Mouse (Mus musculus) stomach, embryonic 15.5 days (tissue): ENCODE data around the gene Ltbp2. TPM values are rescaled to one million over a fixed set of nuclear protein-coding genes. Genes with fewer than 3 reads are reported as not detected.
A peak's percentile ranks its signal among the peaks of the same experiment; 100 is the strongest.

Experiments
- ATAC-seq: fragments of 200-750 bp; cut with Nextera tagmentation; 2 replicates; pipeline ENCODE4 v1.8.0; 2017; ENCODE audit warnings: low read depth, moderate number of reproducible peaks, moderate TSS enrichment; ENCODE audit not compliant: insufficient read depth, low FRiP score
- H3K27ac ChIP-seq: fragments of 300-500 bp; sonication (generic); 2 replicates; pipeline ENCODE4 v1.5.1; 2015; ENCODE audit warnings: mild to moderate bottlenecking, inconsistent platforms
- H3K27me3 ChIP-seq: fragments of 300-500 bp; sonication (generic); replicated peaks from 2 replicates; pipeline ENCODE4 v1.6.1; 2015; ENCODE audit warnings: inconsistent platforms
- H3K36me3 ChIP-seq: fragments of 300-500 bp; sonication (generic); 2 replicates; pipeline ENCODE4 v1.6.1; 2015; ENCODE audit warnings: inconsistent platforms
- H3K4me1 ChIP-seq: fragments of 300-500 bp; sonication (generic); 2 replicates; pipeline ENCODE4 v1.6.1; 2015; ENCODE audit warnings: inconsistent platforms
- H3K4me2 ChIP-seq: fragments of 300-500 bp; sonication (generic); 2 replicates; pipeline ENCODE4 v1.6.1; 2015; ENCODE audit warnings: mild to moderate bottlenecking, inconsistent platforms
- H3K4me3 ChIP-seq: fragments of 300-500 bp; sonication (generic); replicated peaks from 2 replicates; pipeline ENCODE4 v1.5.1; 2015; ENCODE audit warnings: inconsistent platforms
- H3K9ac ChIP-seq: fragments of 300-500 bp; sonication (generic); 2 replicates; pipeline ENCODE4 v1.6.1; 2015; ENCODE audit warnings: inconsistent platforms
- H3K9me3 ChIP-seq: fragments of 300-500 bp; sonication (generic); 2 replicates; pipeline ENCODE4 v1.6.1; 2016; ENCODE audit warnings: inconsistent platforms
- WGBS: fragments of 180-500 bp; shearing (Covaris S2); methylation state at CpG from one replicate; pipeline ENCODE4 v1.1.7; 2015; 5-methylcytosine and 5-hydroxymethylcytosine counted together
- polyA plus RNA-seq: library from polyadenylated mRNA; unstranded; fragments of >200 nt; fragmentation: Nextera tagmentation; extraction: Ambion mirVana; gene quantifications from 2 replicates; pipeline ENCODE4 v1.2.1, GENCODE M21; 2015

The Ltbp2 gene
- 0.75 and 1.2 TPM in 2 replicates for polyA plus RNA-seq

DNA sequence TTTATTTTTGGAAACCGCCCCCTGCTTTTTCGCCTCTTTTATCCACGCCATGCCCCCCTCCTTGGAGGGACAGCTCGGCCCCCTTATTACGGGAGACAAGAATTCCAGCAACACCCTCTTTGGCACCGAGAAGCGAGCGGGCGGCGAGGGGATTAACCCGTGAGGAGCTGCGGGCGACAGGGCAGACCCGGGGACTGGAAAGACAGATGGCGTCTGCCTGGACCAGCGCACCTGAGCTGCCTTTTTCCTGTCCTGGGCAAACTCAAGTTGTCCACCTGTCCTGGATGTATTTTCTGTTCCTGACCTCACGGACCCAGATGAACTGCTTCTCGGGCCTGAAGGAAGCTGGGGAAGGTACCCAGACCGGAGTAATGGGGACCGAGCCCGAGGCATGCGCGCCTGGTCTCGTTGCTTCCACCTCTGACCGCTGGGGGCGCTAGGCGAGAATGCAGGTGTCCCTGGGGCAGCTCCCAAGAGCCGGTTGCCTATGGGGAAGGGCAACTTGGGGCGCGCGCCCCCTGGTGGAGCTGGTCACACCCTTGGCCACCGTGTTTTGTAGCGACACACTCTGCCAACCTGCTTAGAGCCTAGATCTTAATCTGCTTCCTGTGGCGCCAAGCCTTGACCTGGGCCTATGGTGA is at the start of gene Ltbp2:
Gene Ltbp2 (minus strand): TSS at position 52 of the 641 bp plus-strand sequence.
- Histone ChIP-seq H3K4me3 (peak within 1 kb of the TSS; percentile 37), H3K9me3 (no peaks in the 10 kb centered on the region), H3K9ac (no peak within 1 kb of the TSS), H3K27ac (no peak within 1 kb of the TSS), H3K36me3 (no peaks in the 10 kb centered on the region), H3K4me2 (peak within 1 kb of the TSS; percentile 66), H3K27me3 (peaks cover 48% of the 10 kb centered on the region), H3K4me1 (peaks cover 11% of the 10 kb centered on the region)
- ATAC-seq = peak; percentile 81; the same call in 1 of the 2 replicates
- whole genome bisulfite sequencing = 2% methylated on average over 34 of the region's 34 CpGs

DNA sequence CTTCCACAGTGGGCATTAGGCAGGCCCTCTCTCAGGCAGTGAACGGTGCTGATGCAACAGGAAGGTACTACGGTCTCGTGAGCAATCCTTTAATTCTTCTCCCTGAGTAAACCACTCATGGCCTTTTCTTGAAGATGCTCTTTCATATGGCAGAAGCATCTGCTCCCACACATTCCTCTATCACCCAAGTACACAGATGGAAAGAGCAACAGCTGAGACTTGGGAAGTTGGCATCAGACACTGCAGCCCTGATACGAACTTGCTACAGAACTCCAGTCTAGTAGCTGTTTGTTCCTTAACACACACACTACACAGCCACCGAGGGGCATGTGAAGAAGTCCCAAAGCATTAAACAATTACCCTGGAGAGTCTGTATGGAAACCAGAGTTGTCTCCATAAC is 48.0 kb upstream of the Ltbp2 start:
- no peak for ATAC-seq
- Histone ChIP-seq H3K27me3 (no peaks in the 10 kb centered on the region), H3K4me3 (no peak overlapping the region), H3K4me2 (no peak overlapping the region), H3K9me3 (no peaks in the 10 kb centered on the region), H3K36me3 (peaks cover 27% of the 10 kb centered on the region), H3K4me1 (no peaks in the 10 kb centered on the region), H3K27ac (no peak overlapping the region), H3K9ac (no peak overlapping the region)
- 86% methylated on average over 5 of the region's 5 CpGs for WGBS

DNA sequence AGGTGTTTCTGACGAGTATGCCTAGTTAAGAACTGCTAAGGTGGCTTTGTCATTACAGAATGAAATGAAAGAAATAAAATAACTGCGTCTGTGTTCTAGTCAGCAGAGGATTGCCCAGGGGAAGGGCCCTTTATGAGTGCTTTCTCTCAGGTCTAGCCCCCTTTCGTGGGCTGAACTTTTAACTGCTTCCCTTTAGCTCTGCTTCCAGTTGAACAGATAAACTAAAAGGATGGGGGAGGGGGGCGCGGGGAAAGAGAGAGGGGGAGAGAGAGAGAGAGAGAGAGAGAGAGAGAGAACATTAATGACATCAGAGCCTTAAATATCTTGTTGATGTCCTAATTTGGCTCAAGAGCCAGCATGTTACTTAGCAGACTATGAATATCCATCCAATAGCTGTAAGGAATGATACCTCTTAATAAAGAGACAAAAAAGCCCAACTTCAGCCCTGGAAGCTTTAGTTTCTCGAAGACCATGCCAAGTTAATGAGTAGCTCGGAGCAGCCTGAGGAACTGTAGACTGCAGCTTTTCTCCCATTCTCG is 45.6 kb upstream of the Ltbp2 start:
- Histone ChIP-seq H3K4me2 (no peak overlapping the region), H3K4me1 (no peaks in the 10 kb centered on the region), H3K9ac (no peak overlapping the region), H3K9me3 (no peaks in the 10 kb centered on the region), H3K36me3 (peaks cover 30% of the 10 kb centered on the region), H3K27ac (no peak overlapping the region), H3K27me3 (no peaks in the 10 kb centered on the region), H3K4me3 (no peak overlapping the region)
- ATAC-seq = no peak
- WGBS = 76% methylated on average over 8 of the region's 8 CpGs

DNA sequence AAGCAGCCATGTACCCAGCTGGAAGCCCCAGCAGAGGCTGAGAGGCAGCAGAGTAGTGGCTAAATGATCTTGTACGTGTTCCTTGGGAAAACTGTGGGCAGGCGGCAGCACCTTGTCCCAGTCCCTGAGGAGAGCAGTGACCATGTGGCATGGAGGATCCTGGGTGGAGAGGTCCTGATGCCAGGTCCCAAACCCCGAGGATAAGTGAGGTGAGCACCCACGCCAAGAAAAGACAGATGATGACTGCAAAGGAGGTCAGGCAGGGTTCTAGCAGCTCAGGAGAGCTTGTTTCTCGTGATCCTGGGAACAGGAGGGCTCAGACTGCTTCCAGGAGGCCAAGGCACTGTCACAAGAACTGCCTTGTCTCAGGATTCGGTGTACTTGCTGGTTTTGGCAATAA is 42.5 kb upstream of the Ltbp2 start:
- peaks cover 28% of the 10 kb centered on the region for H3K36me3 ChIP-seq
- WGBS = 76% methylated on average over 6 of the region's 6 CpGs

DNA sequence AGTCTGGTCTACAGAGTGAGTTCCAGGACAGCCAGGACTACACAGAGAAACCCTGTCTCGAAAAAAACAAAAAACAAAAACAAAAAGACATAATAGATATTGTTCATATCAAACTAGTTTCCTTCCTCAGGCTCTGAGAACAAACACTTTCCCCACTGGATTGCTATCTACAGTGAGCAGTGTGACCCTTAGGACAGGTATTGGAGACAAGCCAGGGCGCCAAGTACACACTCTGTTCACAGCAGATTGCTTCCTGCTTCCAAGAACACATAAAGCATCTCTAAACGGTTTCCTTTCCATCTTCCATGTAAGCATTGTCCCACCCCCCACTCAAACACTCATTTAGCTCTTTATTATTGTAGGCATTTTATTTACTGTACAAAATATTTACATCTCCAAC is 41.5 kb upstream of the Ltbp2 start:
- 73% methylated on average over 3 of the region's 3 CpGs for WGBS
- no peaks in the 10 kb centered on the region for H3K9me3 ChIP-seq
- H3K4me1 ChIP-seq = no peaks in the 10 kb centered on the region
- ATAC-seq = no peak
- no peaks in the 10 kb centered on the region for H3K27me3 ChIP-seq
- no peak overlapping the region for H3K4me3 ChIP-seq
- H3K9ac ChIP-seq = no peak overlapping the region
- peaks cover 24% of the 10 kb centered on the region for H3K36me3 ChIP-seq
- no peak overlapping the region for H3K27ac ChIP-seq
- H3K4me2 ChIP-seq = no peak overlapping the region

More for the DNA sequence above, 42.5 kb upstream of the Ltbp2 start:
- Histone ChIP-seq H3K4me2 (no peak overlapping the region), H3K9me3 (no peaks in the 10 kb centered on the region), H3K27me3 (no peaks in the 10 kb centered on the region), H3K27ac (no peak overlapping the region), H3K4me3 (no peak overlapping the region), H3K9ac (no peak overlapping the region), H3K4me1 (no peaks in the 10 kb centered on the region)
- ATAC-seq = no peak

DNA sequence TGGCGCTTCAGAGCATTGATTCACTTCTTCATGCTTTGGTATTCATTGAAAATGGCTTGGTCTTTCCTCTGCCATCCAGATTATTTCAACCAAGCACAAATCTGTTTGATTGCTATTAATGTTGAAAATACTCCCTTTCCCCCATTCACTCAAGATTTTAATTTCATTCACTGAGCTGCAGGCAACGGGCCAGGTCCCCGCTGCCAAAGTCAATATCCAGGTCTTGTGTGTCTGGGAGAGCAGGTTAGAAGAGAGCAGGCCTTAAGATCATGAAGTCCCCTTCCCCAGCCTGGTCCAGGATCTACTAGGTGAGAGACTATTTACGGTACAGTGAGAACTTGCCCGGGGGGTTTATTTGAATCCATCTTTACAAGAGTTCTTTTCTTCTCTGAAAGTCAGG is 38.6 kb upstream of the Ltbp2 start:
- Histone ChIP-seq H3K4me2 (no peak overlapping the region), H3K4me1 (no peaks in the 10 kb centered on the region), H3K4me3 (no peak overlapping the region), H3K36me3 (peaks cover 12% of the 10 kb centered on the region), H3K9ac (no peak overlapping the region), H3K9me3 (no peaks in the 10 kb centered on the region), H3K27me3 (no peaks in the 10 kb centered on the region), H3K27ac (no peak overlapping the region)
- no peak for ATAC-seq
- 87% methylated on average over 5 of the region's 5 CpGs for WGBS

DNA sequence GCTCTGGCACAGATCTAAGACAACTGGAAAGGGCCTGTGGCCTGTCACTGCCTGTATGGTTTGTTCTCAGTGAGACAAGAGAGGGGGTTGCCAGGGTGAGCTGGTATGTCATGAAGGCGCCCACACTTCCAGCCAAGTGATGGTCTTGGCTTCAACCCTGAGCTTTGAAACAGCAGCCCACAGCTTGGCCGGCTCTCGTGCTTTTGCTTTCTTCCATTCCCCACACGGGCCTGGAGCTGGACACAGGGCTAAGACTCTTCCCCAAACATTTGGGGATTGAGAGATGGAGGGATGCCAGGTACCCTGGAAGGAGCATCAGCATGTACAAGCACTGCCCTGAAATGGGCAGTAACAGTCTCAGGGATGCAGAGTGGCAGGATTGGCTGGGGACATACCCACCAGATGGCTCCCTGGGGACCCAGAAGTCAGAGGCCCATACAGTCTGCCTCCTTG is 36.3 kb upstream of the Ltbp2 start:
- 74% methylated on average over 4 of the region's 4 CpGs for WGBS
- no peak for ATAC-seq

DNA sequence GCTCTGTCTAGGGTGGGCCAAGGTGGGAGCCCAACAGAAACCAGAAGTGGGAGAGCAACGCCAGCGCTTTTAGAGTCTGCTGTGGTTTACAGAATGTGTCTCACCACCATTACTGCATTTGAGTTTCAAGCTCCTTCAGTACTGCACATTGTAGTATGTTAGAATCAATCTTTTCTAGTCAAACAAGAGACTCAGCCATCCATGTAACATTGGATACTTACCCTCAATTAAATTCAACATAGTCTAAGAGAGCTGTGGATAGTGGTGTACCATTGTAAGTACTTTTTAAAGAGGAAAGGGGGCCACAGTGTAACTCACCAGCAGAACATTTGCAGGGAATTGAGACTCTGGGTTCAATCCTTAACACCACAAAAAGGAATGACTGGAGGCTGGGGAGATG is 35.3 kb upstream of the Ltbp2 start:
- no peaks in the 10 kb centered on the region for H3K27me3 ChIP-seq
- H3K36me3 ChIP-seq = no peaks in the 10 kb centered on the region
- H3K4me2 ChIP-seq = no peak overlapping the region
- no peaks in the 10 kb centered on the region for H3K9me3 ChIP-seq
- H3K9ac ChIP-seq = no peak overlapping the region
- ATAC-seq = no peak
- 76% methylated on average over 2 of the region's 2 CpGs for WGBS
- H3K27ac ChIP-seq = no peak overlapping the region
- H3K4me1 ChIP-seq = peaks cover 5% of the 10 kb centered on the region; the same call in 1 of the 2 replicates
- H3K4me3 ChIP-seq = no peak overlapping the region

More for the DNA sequence above, 36.3 kb upstream of the Ltbp2 start:
- Histone ChIP-seq H3K9me3 (no peaks in the 10 kb centered on the region), H3K27me3 (no peaks in the 10 kb centered on the region), H3K4me3 (no peak overlapping the region), H3K9ac (no peak overlapping the region), H3K36me3 (no peaks in the 10 kb centered on the region), H3K4me2 (no peak overlapping the region), H3K27ac (no peak overlapping the region), H3K4me1 (0 out of 2 replicates have a peak, but pooled peaks cover under 1% of the 10 kb centered on the region)

DNA sequence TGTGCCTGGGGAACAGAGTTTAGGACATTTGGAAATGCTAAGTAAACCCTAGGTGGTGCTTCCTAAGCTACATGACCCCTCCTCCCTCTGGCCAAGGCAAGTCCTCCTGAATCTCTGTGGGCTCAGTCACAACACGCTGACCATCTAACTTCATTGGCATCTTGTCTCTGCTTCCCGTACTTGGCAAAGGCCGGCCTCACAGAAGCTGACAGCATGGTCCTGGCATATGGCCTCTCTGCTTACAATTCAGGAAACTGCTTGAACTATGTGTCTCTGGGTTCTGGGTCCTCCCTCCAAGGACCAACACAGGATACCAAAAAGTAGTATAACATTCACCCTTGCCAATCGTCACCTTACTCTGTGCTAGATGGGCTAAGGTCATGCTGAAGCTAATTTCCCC is 33.7 kb upstream of the Ltbp2 start:
- Histone ChIP-seq H3K9me3 (no peaks in the 10 kb centered on the region), H3K27me3 (no peaks in the 10 kb centered on the region), H3K36me3 (no peaks in the 10 kb centered on the region), H3K4me3 (no peak overlapping the region), H3K9ac (no peak overlapping the region), H3K4me1 (peaks cover 5% of the 10 kb centered on the region; the same call in 1 of the 2 replicates), H3K4me2 (no peak overlapping the region), H3K27ac (no peak overlapping the region)
- ATAC-seq = no peak
- WGBS = 90% methylated on average over 4 of the region's 4 CpGs

DNA sequence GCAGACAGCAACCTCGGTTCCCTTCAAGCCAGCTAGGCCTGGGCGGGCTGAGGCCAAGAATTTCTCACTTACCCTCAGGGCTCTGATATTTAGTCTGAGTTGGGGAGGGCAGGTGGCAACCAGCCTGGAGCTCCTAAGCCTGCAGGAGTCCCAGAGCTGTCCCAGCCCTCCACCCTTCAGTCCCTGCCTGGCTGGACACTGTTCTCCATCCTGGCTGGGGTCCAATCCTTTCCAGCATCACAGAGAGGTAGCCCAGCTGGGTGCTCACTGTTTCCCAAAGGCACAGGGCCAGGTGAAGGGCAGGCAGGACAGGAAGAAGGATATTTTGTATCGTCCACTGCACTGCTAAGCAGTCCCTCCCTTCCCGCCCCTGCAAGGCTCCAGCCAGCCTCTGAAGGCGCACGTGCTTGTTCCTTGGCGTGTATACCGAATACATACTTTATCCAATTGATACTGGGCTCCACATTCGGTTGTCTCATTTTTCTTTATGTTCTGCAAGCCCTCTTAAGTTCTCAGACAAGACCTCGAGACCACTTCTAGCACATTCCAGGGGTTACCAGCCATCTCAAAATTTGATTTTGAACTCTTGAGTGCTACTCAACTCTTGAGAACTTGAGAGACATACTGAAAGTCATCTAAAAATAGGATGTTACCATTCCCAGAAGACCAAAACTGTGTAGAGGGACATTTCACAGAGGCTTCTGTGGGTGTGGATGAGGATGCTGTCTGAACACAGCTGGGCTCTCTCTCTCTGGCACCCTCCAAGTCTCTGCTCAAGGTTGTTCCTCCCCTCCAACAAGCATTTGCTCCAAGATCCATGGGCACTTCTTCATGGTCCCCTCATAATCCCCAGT is 31.5 kb upstream of the Ltbp2 start:
- Histone ChIP-seq H3K4me1 (peaks cover 5% of the 10 kb centered on the region; the same call in 1 of the 2 replicates), H3K36me3 (no peaks in the 10 kb centered on the region), H3K4me3 (no peak overlapping the region), H3K9me3 (no peaks in the 10 kb centered on the region), H3K4me2 (no peak overlapping the region), H3K9ac (no peak overlapping the region), H3K27ac (no peak overlapping the region), H3K27me3 (no peaks in the 10 kb centered on the region)
- peak; percentile 63; the same call in 1 of the 2 replicates for ATAC-seq
- WGBS = 43% methylated on average over 10 of the region's 10 CpGs

DNA sequence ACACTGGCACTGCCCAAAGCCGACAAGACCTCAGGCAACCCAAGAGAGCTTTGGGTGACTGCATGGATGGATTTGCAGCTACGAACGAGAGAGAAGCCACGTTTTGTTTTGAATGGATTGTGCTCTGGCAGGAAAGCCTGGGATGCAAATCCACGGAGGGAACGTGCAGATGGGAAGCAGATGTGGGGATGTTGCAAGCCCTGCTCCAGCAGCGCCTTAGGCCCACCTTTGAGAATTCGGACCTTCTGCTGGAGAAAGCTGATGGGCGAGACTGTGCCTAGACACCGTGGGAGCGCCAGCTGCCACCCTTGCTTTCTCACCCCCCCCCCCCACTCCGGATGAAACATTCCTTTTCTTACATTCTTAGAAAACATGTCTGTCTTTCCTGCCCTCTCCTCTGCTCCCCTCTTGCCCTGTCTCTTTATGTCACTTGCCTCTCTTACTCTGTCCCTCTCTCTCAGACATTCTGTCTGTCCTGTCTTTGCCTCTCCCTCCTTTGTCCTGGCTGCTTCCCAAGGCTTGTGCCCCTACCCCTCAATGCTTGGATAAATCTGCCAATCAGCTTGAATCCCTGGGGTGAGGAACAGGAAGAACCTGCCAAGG is 30.8 kb upstream of the Ltbp2 start:
- no peaks in the 10 kb centered on the region for H3K27me3 ChIP-seq
- H3K36me3 ChIP-seq = no peaks in the 10 kb centered on the region
- H3K4me2 ChIP-seq = no peak overlapping the region
- 60% methylated on average over 12 of the region's 12 CpGs for WGBS
- peaks cover 5% of the 10 kb centered on the region; the same call in 1 of the 2 replicates for H3K4me1 ChIP-seq
- H3K9ac ChIP-seq = no peak overlapping the region
- H3K27ac ChIP-seq = no peak overlapping the region
- ATAC-seq = no peak
- H3K9me3 ChIP-seq = no peaks in the 10 kb centered on the region
- H3K4me3 ChIP-seq = no peak overlapping the region
